Mouse (Mus musculus) frontal cortex, adult 2 months (tissue): ENCODE data around the gene Pyurf. TPM values are rescaled to one million over a fixed set of nuclear protein-coding genes. Genes with fewer than 3 reads are reported as not detected.

ENCODE experiments used
- DNase-seq, 2 experiments: peaks; one replicate each; pipeline ENCODE4 v3.0.0; 2022; ENCODE audit warnings: low spot score in 1 of 2; ENCODE audit errors: extremely low spot score in 1 of 2
- polyA plus RNA-seq: library from polyadenylated mRNA; depleted of rRNA; stranded (reverse); fragments of >200 nt; gene quantifications from 2 replicates; pipeline ENCODE4 v1.2.3, GENCODE M21; 2012; rRNA removed

Gene Pyurf
- polyA plus RNA-seq: 18.4 and 20.3 TPM in 2 replicates

DNA sequence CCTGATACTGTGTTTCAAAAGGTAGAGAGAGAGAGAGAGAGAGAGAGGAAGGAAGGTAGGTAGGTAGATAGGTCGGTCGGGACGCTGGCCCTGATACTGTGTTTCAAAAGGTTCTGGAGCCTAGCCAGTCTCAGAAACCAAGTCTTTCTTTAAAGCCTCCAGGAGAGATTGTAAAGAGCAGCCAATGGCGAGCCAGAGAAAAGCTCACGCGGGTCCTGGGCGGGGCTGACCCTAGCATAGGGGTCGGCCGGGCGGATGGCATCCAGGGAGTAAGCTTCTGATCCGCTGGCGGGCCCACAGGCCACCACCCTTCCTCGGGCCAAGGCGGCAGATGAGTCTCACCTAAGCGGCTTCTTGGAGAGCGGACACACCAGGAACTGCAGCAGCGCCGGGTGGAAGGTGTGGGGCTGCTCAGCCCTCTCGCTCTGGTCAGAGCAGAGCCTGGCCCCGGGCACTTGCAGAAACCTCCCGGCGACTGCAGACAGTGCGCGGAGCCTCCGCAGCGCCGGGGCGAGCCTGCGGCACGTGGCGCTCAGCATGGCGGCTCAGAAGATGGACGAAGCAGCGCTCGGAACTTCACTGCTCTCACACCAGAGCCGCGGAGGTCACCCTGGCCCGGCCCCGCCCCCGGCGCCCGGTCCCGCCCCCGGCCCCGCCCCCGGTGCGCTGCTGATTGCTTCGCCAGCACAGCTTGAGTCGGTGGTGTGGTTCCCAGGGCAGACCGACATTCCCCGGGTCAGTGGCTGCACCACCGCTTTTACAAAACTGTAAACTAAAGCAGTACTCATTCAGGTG lies at the start of gene Pyurf:
Gene Pyurf, minus strand, starts transcription at position 612 of the 795 bp plus-strand sequence.
- DNase-seq: peak; percentile 79 to 89

- no peak for DNase-seq
These were observed 29.5 kb upstream of the Pyurf start for GRCm38 (mm10) chr6:57721347-57721746.

- DNase-seq: no peak
These were observed 19.8 kb upstream of the Pyurf start for GRCm38 (mm10) chr6:57711726-57712125.

DNA sequence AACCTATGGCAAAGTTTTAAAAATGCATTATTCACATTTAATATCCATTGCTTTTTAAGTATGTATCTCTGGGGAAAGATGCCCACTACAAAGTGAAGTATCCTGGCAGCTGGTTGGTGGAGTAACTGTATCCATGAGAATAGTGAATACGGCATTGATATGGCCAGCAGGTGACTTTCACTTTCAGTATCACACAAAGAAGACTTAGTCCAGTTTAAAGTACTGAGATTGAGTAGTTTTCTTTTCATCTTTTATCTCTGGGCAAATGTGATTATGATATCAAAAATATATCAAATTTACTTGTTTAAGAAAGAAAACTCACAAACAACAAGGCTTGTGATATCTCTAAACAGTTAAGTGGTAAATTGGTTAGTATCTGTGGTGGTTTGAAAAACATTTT lies 14.8 kb upstream of the Pyurf start:
- DNase-seq: no peak

DNA sequence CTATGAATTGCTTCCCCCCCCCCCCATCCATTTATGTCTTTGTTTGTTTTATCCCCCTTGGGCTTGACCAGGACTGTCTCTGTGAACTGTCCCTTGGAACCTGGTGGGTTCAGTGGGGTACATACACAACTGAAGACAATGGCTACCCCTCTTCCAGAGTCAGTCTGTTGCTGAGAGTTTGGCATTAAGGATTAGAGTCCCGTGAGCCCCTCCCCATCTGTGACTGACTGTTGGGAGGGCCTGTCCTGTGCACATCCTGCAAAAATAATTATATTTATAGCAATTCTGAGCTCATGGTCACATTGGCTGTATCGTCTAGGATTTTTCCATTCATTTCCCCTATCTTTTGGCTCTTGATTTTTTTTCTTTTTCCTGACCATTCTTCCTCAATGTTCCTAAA lies 11.8 kb upstream of the Pyurf start:
- peak in 1 of 2 experiments; percentile 20 for DNase-seq

GRCm38 (mm10) chr6:57702743-57703499 lies 11.0 kb upstream of the Pyurf start:
- peak; percentile 93 to 97 for DNase-seq

- peak in 1 of 2 experiments; percentile 56 for DNase-seq
These were observed 10.5 kb upstream of the Pyurf start, which contains the start of gene Lancl2 for GRCm38 (mm10) chr6:57702376-57702742. Gene Lancl2 (plus strand): TSS chr6:57702540.

- DNase-seq: no peak
These were observed 9.8 kb upstream of the Pyurf start for GRCm38 (mm10) chr6:57701686-57702085.

- DNase-seq: no peak
These were observed 1.2 kb upstream of the Pyurf start for GRCm38 (mm10) chr6:57693116-57693515.

GRCm38 (mm10) chr6:57684156-57684555 lies 7.7 kb downstream of the Pyurf start:
- peak; percentile 27 to 57 for DNase-seq

DNA sequence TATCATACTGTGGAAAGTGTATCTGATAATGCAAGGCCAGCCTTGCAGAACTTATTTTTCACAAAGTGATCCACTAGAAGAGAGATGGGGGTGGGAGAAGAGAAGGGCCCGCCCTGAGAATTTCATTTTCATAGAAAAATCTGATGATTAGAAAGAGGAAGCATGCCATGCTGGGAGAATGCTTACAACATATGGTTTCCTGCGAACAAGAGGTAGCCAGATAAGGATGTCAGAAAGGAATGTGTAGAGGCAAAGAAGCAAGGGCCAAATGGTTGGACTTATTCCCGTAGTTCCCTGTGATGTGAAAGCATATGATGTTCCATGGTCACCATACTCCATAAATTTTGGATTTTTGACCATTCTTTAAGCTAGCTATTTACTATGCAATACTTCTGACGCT lies 30.6 kb downstream of the Pyurf start:
- no peak for DNase-seq

GRCm38 (mm10) chr6:57647256-57647655 lies 44.6 kb downstream of the Pyurf start:
- no peak for DNase-seq

GRCm38 (mm10) chr6:57641789-57642188 lies 50.1 kb downstream of the Pyurf start:
- peak; percentile 12 to 48 for DNase-seq

DNA sequence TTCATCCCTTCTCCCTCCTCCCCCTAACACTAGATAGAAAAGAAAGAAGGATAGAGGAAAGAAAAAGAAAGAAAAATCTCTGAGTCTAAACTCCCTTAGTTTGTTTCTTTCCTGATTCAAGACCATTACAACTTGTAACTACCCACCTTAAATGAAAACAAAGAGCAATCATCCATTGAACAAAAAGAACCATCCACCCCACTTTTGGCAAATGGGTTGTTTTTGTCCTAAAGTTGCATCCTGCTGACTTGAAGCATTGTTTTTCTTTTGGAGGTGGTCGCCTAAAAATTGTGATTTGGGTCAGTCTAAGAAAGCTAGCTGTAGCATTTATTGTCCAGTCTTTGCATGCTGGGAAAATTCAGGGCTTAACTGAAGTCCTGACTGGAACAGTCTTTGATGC lies 52.3 kb downstream of the Pyurf start:
- DNase-seq: no peak

Other genes with a start within 250 kb of the Pyurf start
- gene Ppm1k, start 156.6 kb downstream of the Pyurf start, polyA plus RNA-seq: 32.9 and 35.2 TPM in 2 replicates
- 6.8 and 8.1 TPM in 2 replicates for gene Herc6, start 111.1 kb downstream of the Pyurf start, polyA plus RNA-seq
- gene Lancl2, start 10.5 kb upstream of the Pyurf start, polyA plus RNA-seq: 56.1 and 62.8 TPM in 2 replicates
- gene Vopp1, start 133.1 kb upstream of the Pyurf start, polyA plus RNA-seq: 82.9 and 86.5 TPM in 2 replicates
- gene Vmn1r21, start 158.3 kb upstream of the Pyurf start, polyA plus RNA-seq: not detected in 2 replicates
- not detected in 2 replicates for gene Vmn1r22, start 215.9 kb upstream of the Pyurf start, polyA plus RNA-seq
- gene Vmn1r23, start 234.8 kb upstream of the Pyurf start, polyA plus RNA-seq: not detected in 2 replicates